Mouse (Mus musculus): Measurements from ENCODE around the gene Gap43. TPM values are rescaled to one million over a fixed set of nuclear protein-coding genes. Genes with fewer than 3 reads are reported as not detected.

The Gap43 gene
- total RNA-seq, 4 experiments from 2014 or later, result 0.26 to 0.73 (median 0.35) TPM; not detected in 1

Small RNA genes lying within 50 kb of the gene (microRNA-seq; reads per million reads assigned to microRNA genes)
- 2.0 reads per million for gene Mir6540
